Mouse (Mus musculus) bone marrow, adult 2 months (tissue): ENCODE data around the gene Mea1. TPM values are rescaled to one million over a fixed set of nuclear protein-coding genes. Genes with fewer than 3 reads are reported as not detected.

Source experiments
- H3K27ac ChIP-seq: fragments of 200-500 bp; 2 replicates; pipeline ENCODE4 v1.5.1; 2012; ENCODE audit warnings: low read depth, mild to moderate bottlenecking, control low read depth, inconsistent platforms, low read length; ENCODE audit not compliant: control insufficient read depth, poor library complexity, insufficient read depth
- H3K4me1 ChIP-seq: fragments of 200-500 bp; 2 replicates; pipeline ENCODE4 v1.6.1; 2011; ENCODE audit warnings: low read length; ENCODE audit not compliant: control insufficient read depth, insufficient read depth
- H3K4me3 ChIP-seq: fragments of 200-500 bp; replicated peaks from 2 replicates; pipeline ENCODE3; 2011; ENCODE audit warnings: mild to moderate bottlenecking, low read depth, low read length, control low read depth; ENCODE audit not compliant: control insufficient read depth
- CTCF ChIP-seq: fragments of 200-500 bp; IDR thresholded peaks from 2 replicates; pipeline ENCODE4 v1.5.1; 2011; ENCODE audit warnings: low read length, control low read depth; ENCODE audit not compliant: control insufficient read depth, insufficient read depth
- POLR2A ChIP-seq: fragments of 200-500 bp; IDR thresholded peaks from 2 replicates; pipeline ENCODE4 v1.6.1; 2011; ENCODE audit warnings: low read depth, mild to moderate bottlenecking, control low read depth, low read length, borderline replicate concordance; ENCODE audit not compliant: control insufficient read depth
- WGBS: fragments of 180-500 bp; shearing (Covaris S2); methylation state at CpG from one replicate; pipeline ENCODE4 v1.1.7; 2018; 5-methylcytosine and 5-hydroxymethylcytosine counted together
- polyA plus RNA-seq: library from polyadenylated mRNA; stranded (reverse); fragments of >200 nt; gene quantifications from 2 replicates; pipeline ENCODE4 v1.2.4, GENCODE M21; 2011; ENCODE audit warnings: low replicate concordance; ENCODE audit not compliant: missing spikeins, insufficient read depth, insufficient read length

Mea1 gene
- polyA plus RNA-seq, 1 experiment = 53.0 TPM

- Histone ChIP-seq H3K27ac (no peak overlapping the region), H3K4me1 (peaks cover 3% of the 10 kb centered on the region; the same call in 1 of the 2 replicates), H3K4me3 (no peak overlapping the region)
- 85% methylated on average over 20 of the region's 20 CpGs for WGBS
- TF ChIP-seq CTCF (no peak), POLR2A (no peak)
Observed at GRCm38 (mm10) chr17:46651755-46652547, 26.6 kb upstream of the Mea1 start.

GRCm38 (mm10) chr17:46656054-46656453, 22.5 kb upstream of the Mea1 start:
- Histone ChIP-seq H3K4me1 (no peaks in the 10 kb centered on the region), H3K4me3 (no peak overlapping the region), H3K27ac (no peak overlapping the region)
- TF ChIP-seq POLR2A (no peak), CTCF (no peak)
- WGBS = 67% methylated on average over 6 of the region's 6 CpGs

GRCm38 (mm10) chr17:46661351-46661750, 17.2 kb upstream of the Mea1 start:
- no peak for TF ChIP-seq CTCF
- no peak for TF ChIP-seq POLR2A
- 95% methylated on average over 9 of the region's 9 CpGs for WGBS
- Histone ChIP-seq H3K4me3 (no peak overlapping the region), H3K27ac (no peak overlapping the region), H3K4me1 (no peaks in the 10 kb centered on the region)

GRCm38 (mm10) chr17:46661981-46662380, 16.6 kb upstream of the Mea1 start:
- H3K4me3 ChIP-seq = no peak overlapping the region
- no peaks in the 10 kb centered on the region for H3K4me1 ChIP-seq
- 92% methylated on average over 12 of the region's 12 CpGs for WGBS
- TF ChIP-seq CTCF = no peak
- TF ChIP-seq POLR2A = no peak
- H3K27ac ChIP-seq = no peak overlapping the region

GRCm38 (mm10) chr17:46662730-46663129, 15.9 kb upstream of the Mea1 start:
- Histone ChIP-seq H3K4me3 (no peak overlapping the region), H3K4me1 (no peaks in the 10 kb centered on the region), H3K27ac (no peak overlapping the region)
- TF ChIP-seq POLR2A = no peak
- no peak for TF ChIP-seq CTCF
- 85% methylated on average over 5 of the region's 5 CpGs for WGBS

GRCm38 (mm10) chr17:46667712-46668111, 10.9 kb upstream of the Mea1 start:
- no peak overlapping the region for H3K4me3 ChIP-seq
- TF ChIP-seq CTCF (no peak), POLR2A (no peak)
- no peak overlapping the region for H3K27ac ChIP-seq
- no peaks in the 10 kb centered on the region for H3K4me1 ChIP-seq
- WGBS = 95% methylated on average over 16 of the region's 16 CpGs

- Histone ChIP-seq H3K4me3 (no peak overlapping the region), H3K4me1 (peaks cover 1% of the 10 kb centered on the region; the same call in 1 of the 2 replicates), H3K27ac (no peak overlapping the region)
- WGBS = 93% methylated on average over 10 of the region's 10 CpGs
- TF ChIP-seq POLR2A = no peak
- TF ChIP-seq CTCF = no peak
Observed at GRCm38 (mm10) chr17:46669911-46670310, 8.7 kb upstream of the Mea1 start.

- Histone ChIP-seq H3K4me1 (peaks cover 1% of the 10 kb centered on the region; the same call in 1 of the 2 replicates), H3K27ac (peak within 1 kb of the TSS; percentile 63), H3K4me3 (peak within 1 kb of the TSS; percentile 79)
- under 1% methylated on average over 43 of the region's 43 CpGs for WGBS
- no peak for TF ChIP-seq CTCF
- TF ChIP-seq POLR2A = peak; percentile 90
Observed at GRCm38 (mm10) chr17:46673850-46674529, 4.6 kb upstream of the Mea1 start, which contains the start of gene Rrp36. TSS of gene Rrp36 (minus strand) at chr17:46674352.
